Mouse (Mus musculus): Measurements from ENCODE around the gene Prpf4. TPM values are rescaled to one million over a fixed set of nuclear protein-coding genes. Genes with fewer than 3 reads are reported as not detected.

Prpf4 gene
- polyA plus RNA-seq, 2 experiments: 9.0 to 9.8 TPM

GRCm38 (mm10) chr4:62475793-62476192 is 67.2 kb downstream of the Prpf4 start:
- Histone ChIP-seq H3K4me2 (ENCODE audit: low read depth) (no peak overlapping the region), H3K9me3 (ENCODE audit: control insufficient read depth, low read length) (no peaks in the 10 kb centered on the region), H3K4me3 (ENCODE audit: insufficient read depth in 1 of 2, low read depth in 2 of 2, low read length in 2 of 2) (no peak overlapping the region), H3K9ac (replicated peaks) (no peak overlapping the region), H3K27me3 (ENCODE audit: control insufficient read depth, insufficient read depth, low read length) (peaks cover 16% of the 10 kb centered on the region), H3K4me1 (replicated peaks; ENCODE audit: control insufficient read depth in 2 of 2, insufficient read depth in 2 of 2, low read length in 1 of 2) (peaks cover 6 to 7% of the 10 kb centered on the region in 2 experiments; a peak in 3 of 4 replicates), H3K36me3 (replicated peaks; ENCODE audit: control insufficient read depth, insufficient read depth, low read depth) (no peaks in the 10 kb centered on the region), H3K27ac (no peak overlapping the region)
- DNase-seq (ENCODE audit: low read depth in 3 of 3, low spot score in 3 of 3): no peak
- no peak for ATAC-seq (ENCODE audit: insufficient read depth)
- 76% methylated on average over 6 of the region's 6 CpGs for WGBS (ENCODE audit: insufficient replicate concordance)
- TF ChIP-seq CTCF (IDR thresholded peaks at IDR 0.05; ENCODE audit: low read depth) (no peak), EP300 (IDR thresholded peaks at IDR 0.05; ENCODE audit: low read depth) (no peak)

Other genes with a start within 250 kb of the Prpf4 start
- gene Zfp37, start 177.8 kb upstream of the Prpf4 start, polyA plus RNA-seq (2012; rRNA removed): 0.23 and 0.30 TPM in 2 replicates
- gene Zfp37, start 177.8 kb upstream of the Prpf4 start, polyA plus RNA-seq (2014; fragmentation: Nextera tagmentation; extraction: Ambion mirVana): 0.28 and 0.36 TPM in 2 replicates
- gene Slc31a2, start 146.2 kb upstream of the Prpf4 start, polyA plus RNA-seq (2012; rRNA removed): 4.1 and 4.2 TPM in 2 replicates
- gene Slc31a2, start 146.2 kb upstream of the Prpf4 start, polyA plus RNA-seq (2014; fragmentation: Nextera tagmentation; extraction: Ambion mirVana): 2.9 and 3.4 TPM in 2 replicates
- gene Fkbp15, start 48.2 kb upstream of the Prpf4 start, polyA plus RNA-seq (2012; rRNA removed): 7.4 and 9.6 TPM in 2 replicates
- gene Fkbp15, start 48.2 kb upstream of the Prpf4 start, polyA plus RNA-seq (2014; fragmentation: Nextera tagmentation; extraction: Ambion mirVana): 9.7 and 11.2 TPM in 2 replicates
- gene Slc31a1, start 48.1 kb upstream of the Prpf4 start, polyA plus RNA-seq (2012; rRNA removed): 17.3 and 22.4 TPM in 2 replicates
- gene Slc31a1, start 48.1 kb upstream of the Prpf4 start, polyA plus RNA-seq (2014; fragmentation: Nextera tagmentation; extraction: Ambion mirVana): 36.6 and 41.3 TPM in 2 replicates
- gene Cdc26, start 155 bp upstream of the Prpf4 start, polyA plus RNA-seq (2012; rRNA removed): 24.1 and 40.2 TPM in 2 replicates
- 65.7 and 71.0 TPM in 2 replicates for gene Cdc26, start 155 bp upstream of the Prpf4 start, polyA plus RNA-seq (2014; fragmentation: Nextera tagmentation; extraction: Ambion mirVana)
- gene Rnf183, start 26.5 kb downstream of the Prpf4 start, polyA plus RNA-seq (2012; rRNA removed): 0.15 TPM in 1 of 2 replicates, not detected in the other
- gene Rnf183, start 26.5 kb downstream of the Prpf4 start, polyA plus RNA-seq (2014; fragmentation: Nextera tagmentation; extraction: Ambion mirVana): not detected in 2 replicates
- 0.58 and 0.83 TPM in 2 replicates for gene Wdr31, start 62.1 kb downstream of the Prpf4 start, polyA plus RNA-seq (2012; rRNA removed)
- 1.6 and 1.7 TPM in 2 replicates for gene Wdr31, start 62.1 kb downstream of the Prpf4 start, polyA plus RNA-seq (2014; fragmentation: Nextera tagmentation; extraction: Ambion mirVana)
- 0.19 and 0.25 TPM in 2 replicates for gene Bspry, start 71.3 kb downstream of the Prpf4 start, polyA plus RNA-seq (2012; rRNA removed)
- 0.17 and 0.23 TPM in 2 replicates for gene Bspry, start 71.3 kb downstream of the Prpf4 start, polyA plus RNA-seq (2014; fragmentation: Nextera tagmentation; extraction: Ambion mirVana)
- 3.6 and 4.2 TPM in 2 replicates for gene Hdhd3, start 94.7 kb downstream of the Prpf4 start, polyA plus RNA-seq (2012; rRNA removed)
- gene Hdhd3, start 94.7 kb downstream of the Prpf4 start, polyA plus RNA-seq (2014; fragmentation: Nextera tagmentation; extraction: Ambion mirVana): 6.4 and 9.1 TPM in 2 replicates
- gene Alad, start 111.1 kb downstream of the Prpf4 start, polyA plus RNA-seq (2012; rRNA removed): 296 and 338 TPM in 2 replicates
- gene Alad, start 111.1 kb downstream of the Prpf4 start, polyA plus RNA-seq (2014; fragmentation: Nextera tagmentation; extraction: Ambion mirVana): 629 and 675 TPM in 2 replicates
- gene Pole3, start 116.3 kb downstream of the Prpf4 start, polyA plus RNA-seq (2012; rRNA removed): 24.3 and 37.4 TPM in 2 replicates
- gene Pole3, start 116.3 kb downstream of the Prpf4 start, polyA plus RNA-seq (2014; fragmentation: Nextera tagmentation; extraction: Ambion mirVana): 54.7 and 59.8 TPM in 2 replicates
- 0.10 and 0.12 TPM in 2 replicates for gene 4933430I17Rik, start 116.6 kb downstream of the Prpf4 start, polyA plus RNA-seq (2012; rRNA removed)
- 0.08 and 0.20 TPM in 2 replicates for gene 4933430I17Rik, start 116.6 kb downstream of the Prpf4 start, polyA plus RNA-seq (2014; fragmentation: Nextera tagmentation; extraction: Ambion mirVana)
- 3.8 and 3.9 TPM in 2 replicates for gene Rgs3, start 151.1 kb downstream of the Prpf4 start, polyA plus RNA-seq (2012; rRNA removed)
- 3.1 and 3.6 TPM in 2 replicates for gene Rgs3, start 151.1 kb downstream of the Prpf4 start, polyA plus RNA-seq (2014; fragmentation: Nextera tagmentation; extraction: Ambion mirVana)